Mouse (Mus musculus) spleen, adult 2 months (tissue): ENCODE measurements around the gene Porcn. TPM values are rescaled to one million over a fixed set of nuclear protein-coding genes. Genes with fewer than 3 reads are reported as not detected.

Source experiments
- DNase-seq, 2 experiments: peaks; one replicate each; pipeline versions ENCODE4 v3.0.0 to v3.0.0-alpha.2; 2012 to 2021; ENCODE audit warnings: low spot score in 2 of 2, low read depth in 1 of 2
- H3K27ac ChIP-seq: fragments of 200-500 bp; 2 replicates; pipeline ENCODE4 v1.5.1; 2012; ENCODE audit warnings: low read length, inconsistent platforms; ENCODE audit not compliant: insufficient read depth
- H3K27me3 ChIP-seq: fragments of 200-500 bp; 2 replicates; pipeline ENCODE4 v1.6.1; 2012; ENCODE audit warnings: mild to moderate bottlenecking, moderate library complexity, low read length, inconsistent platforms; ENCODE audit not compliant: control insufficient read depth, insufficient read depth
- H3K36me3 ChIP-seq: fragments of 200-500 bp; 2 replicates; pipeline ENCODE4 v1.6.1; 2012; ENCODE audit warnings: mild to moderate bottlenecking, low read length, inconsistent platforms; ENCODE audit not compliant: control insufficient read depth, insufficient read depth
- H3K4me1 ChIP-seq: fragments of 200-500 bp; 2 replicates; pipeline ENCODE4 v1.6.1; 2011; ENCODE audit warnings: inconsistent platforms; ENCODE audit not compliant: control insufficient read depth, insufficient read depth, insufficient read length
- H3K4me3 ChIP-seq: fragments of 200-500 bp; 2 replicates; pipeline ENCODE4 v1.5.1; 2011; ENCODE audit warnings: mild to moderate bottlenecking, inconsistent platforms; ENCODE audit not compliant: insufficient read depth, insufficient read length; ENCODE audit errors: extremely low read depth
- CTCF ChIP-seq: fragments of 200-500 bp; IDR thresholded peaks from 2 replicates; pipeline ENCODE4 v1.5.1; 2011; ENCODE audit warnings: mild to moderate bottlenecking, inconsistent platforms; ENCODE audit not compliant: insufficient read depth, insufficient read length, insufficient replicate concordance; ENCODE audit errors: extremely low read depth
- POLR2A ChIP-seq: fragments of 200-500 bp; IDR thresholded peaks from 2 replicates; pipeline ENCODE4 v1.6.1; 2011; ENCODE audit warnings: low read depth, low read length, inconsistent platforms
- WGBS: fragments of 180-500 bp; shearing (Covaris S2); methylation state at CpG from one replicate; pipeline ENCODE4 v1.1.7; 2018; 5-methylcytosine and 5-hydroxymethylcytosine counted together
- polyA plus RNA-seq: library from polyadenylated mRNA; depleted of rRNA; stranded (reverse); fragments of >200 nt; gene quantifications from 2 replicates; pipeline ENCODE4 v1.2.3, GENCODE M21; 2012; rRNA removed

Gene Porcn
- polyA plus RNA-seq, 1 experiment: 3.7 TPM

GRCm38 (mm10) chrX:8167716-8168647 is 38.3 kb downstream of the Porcn start:
- 67% methylated on average over 10 of the region's 10 CpGs for WGBS
- DNase-seq: peak; percentile 5 to 6
- H3K27me3 ChIP-seq: no peaks in the 10 kb centered on the region
- H3K36me3 ChIP-seq: no peaks in the 10 kb centered on the region; the same call in 1 of the 2 replicates
- H3K27ac ChIP-seq: peak overlapping the region; percentile 57; the same call in 1 of the 2 replicates
- no peaks in the 10 kb centered on the region for H3K4me1 ChIP-seq
- H3K4me3 ChIP-seq: no peak overlapping the region
- TF ChIP-seq CTCF (no peak), POLR2A (no peak)

DNA sequence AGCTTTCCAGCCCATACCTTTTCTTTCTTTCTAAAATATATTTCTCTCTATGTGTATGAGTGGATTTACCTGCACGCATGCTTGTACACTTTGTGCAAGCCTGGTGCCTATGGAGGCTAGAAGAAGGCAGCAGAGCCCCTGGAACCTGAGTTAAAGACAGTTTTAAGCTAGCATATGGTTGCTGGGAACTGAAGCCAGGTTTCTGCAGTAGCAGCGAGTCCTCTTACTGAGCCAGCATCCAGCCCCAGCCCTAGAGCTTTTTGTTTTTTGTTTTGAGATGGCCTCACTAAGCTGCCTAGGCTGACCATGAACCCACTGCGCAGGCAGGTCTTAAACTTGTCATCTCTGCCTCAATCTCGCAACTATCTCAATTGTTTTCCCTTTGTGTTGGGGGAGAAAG is 41.9 kb downstream of the Porcn start:
- no peak for TF ChIP-seq POLR2A
- no peak for TF ChIP-seq CTCF
- Histone ChIP-seq H3K36me3 (no peaks in the 10 kb centered on the region), H3K4me3 (no peak overlapping the region), H3K27ac (no peak overlapping the region), H3K27me3 (no peaks in the 10 kb centered on the region), H3K4me1 (no peaks in the 10 kb centered on the region)
- 90% methylated on average over 4 of the region's 4 CpGs for WGBS
- DNase-seq: no peak

DNA sequence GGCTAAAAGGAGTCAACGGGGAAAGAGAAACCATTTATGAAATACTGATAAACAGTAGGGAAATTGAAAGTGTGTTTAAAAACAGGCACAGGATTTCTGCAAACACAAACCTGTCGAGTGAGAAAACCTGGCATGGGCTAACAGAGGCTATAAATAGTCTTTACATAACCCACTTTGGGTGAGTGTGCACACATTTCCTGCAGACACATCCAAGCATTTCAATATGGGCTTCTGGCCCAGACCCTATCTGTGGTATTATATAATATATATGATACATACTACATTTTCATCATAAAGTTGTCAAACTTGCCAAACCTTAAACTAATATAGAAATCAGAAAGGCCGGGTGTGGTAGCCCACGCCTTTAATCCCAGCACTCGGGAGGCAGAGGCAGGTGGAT is 43.2 kb downstream of the Porcn start:
- no peaks in the 10 kb centered on the region for H3K27me3 ChIP-seq
- H3K36me3 ChIP-seq: no peaks in the 10 kb centered on the region; the same call in 1 of the 2 replicates
- DNase-seq: no peak
- H3K4me1 ChIP-seq: no peaks in the 10 kb centered on the region
- WGBS: 65% methylated on average over 5 of the region's 5 CpGs
- H3K4me3 ChIP-seq: no peak overlapping the region
- no peak overlapping the region for H3K27ac ChIP-seq
- TF ChIP-seq POLR2A: no peak
- TF ChIP-seq CTCF: no peak

GRCm38 (mm10) chrX:8145153-8145991 is 61.0 kb downstream of the Porcn start, which contains the start of gene Rbm3:
Gene Rbm3 (minus strand): TSS chrX:8145880.
- Histone ChIP-seq H3K27me3 (no peaks in the 10 kb centered on the region), H3K36me3 (peaks cover 14% of the 10 kb centered on the region), H3K4me1 (peaks cover 2% of the 10 kb centered on the region; the same call in 1 of the 2 replicates), H3K4me3 (peak within 1 kb of the TSS; percentile 88), H3K27ac (peak within 1 kb of the TSS; percentile 99)
- WGBS: 35% methylated on average over 65 of the region's 65 CpGs
- DNase-seq: peak; percentile 82 to 84
- TF ChIP-seq CTCF (no peak), POLR2A (peak; percentile 25)

Other genes starting within 250 kb of the Porcn start
- 25.7 and 32.0 TPM in 2 replicates for gene Gata1, start 228.5 kb downstream of the Porcn start, polyA plus RNA-seq
- not detected in 2 replicates for gene Glod5, start 188.0 kb downstream of the Porcn start, polyA plus RNA-seq
- 14.1 and 17.4 TPM in 2 replicates for gene Suv39h1, start 131.8 kb downstream of the Porcn start, polyA plus RNA-seq
- 52.2 and 65.4 TPM in 2 replicates for gene Was, start 116.0 kb downstream of the Porcn start, polyA plus RNA-seq
- gene Wdr13, start 73.6 kb downstream of the Porcn start, polyA plus RNA-seq: 64.1 and 85.8 TPM in 2 replicates
- 89.2 and 95.6 TPM in 2 replicates for gene Rbm3, start 60.6 kb downstream of the Porcn start, polyA plus RNA-seq
- 13.9 and 16.5 TPM in 2 replicates for gene Tbc1d25, start 30.3 kb downstream of the Porcn start, polyA plus RNA-seq
- gene Ebp, start 13.0 kb downstream of the Porcn start, polyA plus RNA-seq: 40.9 and 64.1 TPM in 2 replicates
- 17.0 and 20.3 TPM in 2 replicates for gene Ftsj1, start 45.9 kb upstream of the Porcn start, polyA plus RNA-seq
- gene Slc38a5, start 64.6 kb upstream of the Porcn start, polyA plus RNA-seq: 33.2 and 39.8 TPM in 2 replicates
- gene Ssxb10, start 120.9 kb upstream of the Porcn start, polyA plus RNA-seq: not detected in 2 replicates
- not detected in 2 replicates for gene Ssxb9, start 160.5 kb upstream of the Porcn start, polyA plus RNA-seq
- not detected in 2 replicates for gene Ssxb1, start 206.8 kb upstream of the Porcn start, polyA plus RNA-seq